Mouse (Mus musculus): ENCODE measurements around the gene Vps13d. TPM values are rescaled to one million over a fixed set of nuclear protein-coding genes. Genes with fewer than 3 reads are reported as not detected.

Gene Vps13d
- total and polyA plus RNA-seq, 3 experiments: 9.4 to 9.8 (median 9.7) TPM

- no peak for DNase-seq (ENCODE audit: extremely low read depth)
- H3K4me1 ChIP-seq (ENCODE audit: control insufficient read depth in 1 of 2, insufficient read depth in 2 of 2): no peaks in the 10 kb centered on the region
- peaks cover 34 to 84% of the 10 kb centered on the region in 2 experiments for H3K36me3 ChIP-seq (replicated peaks in 1 of 2; ENCODE audit: control insufficient read depth in 1 of 2, insufficient read depth in 1 of 2, low read length in 1 of 2)
- dilution Hi-C loops (cut with MboI; ENCODE audit: extremely low pct_ligation_motif_present, extremely low pct_unique_long_range_greater_than_20kb, low sequenced_read_pairs) (no loop called here), in situ Hi-C loops (cut with MboI; ENCODE audit: low pct_ligation_motif_present, low pct_unique_long_range_greater_than_20kb, low sequenced_read_pairs) (loop anchor here (5.0 kb wide), 1 partner anchor 208 kb away; no protein-coding TSS in a partner anchor)
- H3K79me2 ChIP-seq (replicated peaks; ENCODE audit: control insufficient read depth, extremely low read depth, insufficient read depth, poor library complexity, severe bottlenecking): no peaks in the 10 kb centered on the region
- no peak overlapping the region for H3K4me2 ChIP-seq (ENCODE audit: insufficient read depth, low read depth, poor library complexity, severe bottlenecking)
- no peaks in the 10 kb centered on the region for H3K27me3 ChIP-seq (replicated peaks)
- H3K9ac ChIP-seq (ENCODE audit: insufficient read depth, low read depth): no peak overlapping the region
- TF ChIP-seq KAT2A (IDR thresholded peaks at IDR 0.05; ENCODE audit: insufficient replicate concordance, low read length): no peak
- TF ChIP-seq ZNF384 (IDR thresholded peaks at IDR 0.05; ENCODE audit: low read depth, low read length): no peak
- no peak for TF ChIP-seq EP300 (IDR thresholded peaks at IDR 0.05; ENCODE audit: low read length)
- TF ChIP-seq ETS1 (conservative IDR thresholded peaks at IDR 0.05; ENCODE audit: low read depth, low read length): no peak
- H3K9me3 ChIP-seq (replicated peaks; ENCODE audit: low read length): no peaks in the 10 kb centered on the region
- H3K27ac ChIP-seq (ENCODE audit: insufficient read depth, low read depth): no peak overlapping the region
- H3K4me3 ChIP-seq (replicated peaks in 1 of 3; ENCODE audit: low read depth in 2 of 3, low read length in 2 of 3, poor library complexity in 1 of 3): no peak overlapping the region
Measured at GRCm38 (mm10) chr4:145104917-145105316, 89.9 kb downstream of the Vps13d start.

GRCm38 (mm10) chr4:145103617-145104016 is 91.2 kb downstream of the Vps13d start:
- Histone ChIP-seq H3K27ac (ENCODE audit: insufficient read depth, low read depth) (no peak overlapping the region), H3K4me3 (replicated peaks in 1 of 3; ENCODE audit: low read depth in 2 of 3, low read length in 2 of 3, poor library complexity in 1 of 3) (no peak overlapping the region), H3K36me3 (replicated peaks in 1 of 2; ENCODE audit: control insufficient read depth in 1 of 2, insufficient read depth in 1 of 2, low read length in 1 of 2) (peaks cover 38 to 86% of the 10 kb centered on the region in 2 experiments), H3K9me3 (replicated peaks; ENCODE audit: low read length) (no peaks in the 10 kb centered on the region), H3K9ac (ENCODE audit: insufficient read depth, low read depth) (no peak overlapping the region), H3K4me1 (ENCODE audit: control insufficient read depth in 1 of 2, insufficient read depth in 2 of 2) (no peaks in the 10 kb centered on the region), H3K79me2 (replicated peaks; ENCODE audit: control insufficient read depth, extremely low read depth, insufficient read depth, poor library complexity, severe bottlenecking) (no peaks in the 10 kb centered on the region), H3K4me2 (ENCODE audit: insufficient read depth, low read depth, poor library complexity, severe bottlenecking) (no peak overlapping the region), H3K27me3 (replicated peaks) (no peaks in the 10 kb centered on the region)
- DNase-seq (ENCODE audit: extremely low read depth): no peak
- dilution Hi-C loops (cut with MboI; ENCODE audit: extremely low pct_ligation_motif_present, extremely low pct_unique_long_range_greater_than_20kb, low sequenced_read_pairs) (no loop called here), in situ Hi-C loops (cut with MboI; ENCODE audit: low pct_ligation_motif_present, low pct_unique_long_range_greater_than_20kb, low sequenced_read_pairs) (no loop called here)
- no peak for TF ChIP-seq POLR2A (IDR thresholded peaks at IDR 0.05; ENCODE audit: low read depth, low read length)
- TF ChIP-seq MAFK (IDR thresholded peaks at IDR 0.05; ENCODE audit: insufficient replicate concordance, low read length): no peak
- TF ChIP-seq KAT2A (IDR thresholded peaks at IDR 0.05; ENCODE audit: insufficient replicate concordance, low read length): no peak
- TF ChIP-seq CTCF (conservative IDR thresholded peaks at IDR 0.05 in 1 of 2, IDR thresholded peaks at IDR 0.05 in 1 of 2; ENCODE audit: low read depth in 2 of 2, low read length in 2 of 2): no peak

- H3K4me1 ChIP-seq (ENCODE audit: control insufficient read depth in 1 of 2, insufficient read depth in 2 of 2): peaks cover 0 to 5% of the 10 kb centered on the region in 2 experiments; a peak in 2 of 4 replicates
- dilution Hi-C loops (cut with MboI; ENCODE audit: extremely low pct_ligation_motif_present, extremely low pct_unique_long_range_greater_than_20kb, low sequenced_read_pairs) (no loop called here), in situ Hi-C loops (cut with MboI; ENCODE audit: low pct_ligation_motif_present, low pct_unique_long_range_greater_than_20kb, low sequenced_read_pairs) (no loop called here)
- DNase-seq (ENCODE audit: extremely low read depth): no peak
- H3K9ac ChIP-seq (ENCODE audit: insufficient read depth, low read depth): no peak overlapping the region
- H3K4me2 ChIP-seq (ENCODE audit: insufficient read depth, low read depth, poor library complexity, severe bottlenecking): no peak overlapping the region
- no peaks in the 10 kb centered on the region for H3K79me2 ChIP-seq (replicated peaks; ENCODE audit: control insufficient read depth, extremely low read depth, insufficient read depth, poor library complexity, severe bottlenecking)
- H3K27me3 ChIP-seq (replicated peaks): no peaks in the 10 kb centered on the region
- peaks cover 38 to 92% of the 10 kb centered on the region in 2 experiments for H3K36me3 ChIP-seq (replicated peaks in 1 of 2; ENCODE audit: control insufficient read depth in 1 of 2, insufficient read depth in 1 of 2, low read length in 1 of 2)
- no peaks in the 10 kb centered on the region for H3K9me3 ChIP-seq (replicated peaks; ENCODE audit: low read length)
- H3K4me3 ChIP-seq (replicated peaks in 1 of 3; ENCODE audit: low read depth in 2 of 3, low read length in 2 of 3, poor library complexity in 1 of 3): no peak overlapping the region
- H3K27ac ChIP-seq (ENCODE audit: insufficient read depth, low read depth): no peak overlapping the region
- no peak for TF ChIP-seq KAT2A (IDR thresholded peaks at IDR 0.05; ENCODE audit: insufficient replicate concordance, low read length)
Measured at GRCm38 (mm10) chr4:145101823-145102718, 92.7 kb downstream of the Vps13d start.

Data from CH12.LX (cell line).